Mouse (Mus musculus) MEL (cell line): ENCODE measurements around the gene Ppp1r14c. TPM values are rescaled to one million over a fixed set of nuclear protein-coding genes. Genes with fewer than 3 reads are reported as not detected.

Experiments
- DNase-seq: peaks from one replicate; pipeline ENCODE4 v3.0.0; 2011; ENCODE audit warnings: low read depth, low spot score
- H3K27ac ChIP-seq: 2 replicates; pipeline ENCODE4 v1.5.1; 2012; ENCODE audit warnings: low read depth, mild to moderate bottlenecking, control low read depth, low read length, moderate library complexity; ENCODE audit not compliant: control insufficient read depth
- H3K27me3 ChIP-seq, 2 experiments: fragments of 150-350 bp in 1 of 2; sonication (generic) in 1 of 2; 2 replicates each; pipeline ENCODE4 v1.6.1; 2012; ENCODE audit warnings: low read length in 2 of 2, mild to moderate bottlenecking in 2 of 2, improper control_type of control experiment in 1 of 2, moderate library complexity in 1 of 2; ENCODE audit not compliant: insufficient read depth in 2 of 2, control insufficient read depth in 1 of 2
- H3K36me3 ChIP-seq, 2 experiments: 2 replicates each; pipeline ENCODE4 v1.6.1; 2012 to 2014; ENCODE audit warnings: low read length in 2 of 2, improper control_type of control experiment in 1 of 2, inconsistent platforms in 1 of 2, mild to moderate bottlenecking in 1 of 2; ENCODE audit not compliant: insufficient read depth in 2 of 2, control insufficient read depth in 1 of 2
- H3K4me1 ChIP-seq, 2 experiments: fragments of 150-350 bp in 1 of 2; sonication (generic) in 1 of 2; 2 replicates each; pipeline ENCODE4 v1.6.1; 2012; ENCODE audit warnings: low read length in 2 of 2, improper control_type of control experiment in 1 of 2, mild to moderate bottlenecking in 1 of 2; ENCODE audit not compliant: insufficient read depth in 2 of 2, control insufficient read depth in 1 of 2
- H3K4me3 ChIP-seq, 2 experiments: fragments of 150-350 bp in 1 of 2; sonication (generic) in 1 of 2; 2 replicates each; pipeline ENCODE4 v1.5.1; 2012; ENCODE audit warnings: low read depth in 2 of 2, low read length in 2 of 2, mild to moderate bottlenecking in 2 of 2, moderate library complexity in 2 of 2, control low read depth in 1 of 2, improper control_type of control experiment in 1 of 2; ENCODE audit not compliant: control insufficient read depth in 1 of 2, insufficient read depth in 1 of 2
- H3K79me2 ChIP-seq: 2 replicates; pipeline ENCODE4 v1.6.1; 2012; ENCODE audit warnings: mild to moderate bottlenecking, low read length, moderate library complexity; ENCODE audit not compliant: control insufficient read depth, poor library complexity, insufficient read depth
- H3K9ac ChIP-seq: 2 replicates; pipeline ENCODE4 v1.6.1; 2012; ENCODE audit warnings: low read depth, mild to moderate bottlenecking, control low read depth, low read length, moderate library complexity; ENCODE audit not compliant: control insufficient read depth, poor library complexity, severe bottlenecking
- H3K9me3 ChIP-seq: fragments of 150-350 bp; sonication (generic); replicated peaks from 2 replicates; pipeline ENCODE4 v1.6.1; 2012; ENCODE audit warnings: mild to moderate bottlenecking, low read length, improper control_type of control experiment, moderate library complexity; ENCODE audit not compliant: insufficient read depth
- BHLHE40 ChIP-seq: IDR thresholded peaks from 2 replicates; pipeline ENCODE4 v1.6.1; 2012; ENCODE audit warnings: low read depth, mild to moderate bottlenecking, inconsistent platforms, low read length, improper control_type of control experiment, borderline replicate concordance
- CHD1 ChIP-seq: IDR thresholded peaks from 2 replicates; pipeline ENCODE4 v1.6.1; 2012; ENCODE audit warnings: low read depth, mild to moderate bottlenecking, inconsistent platforms, low read length, improper control_type of control experiment
- CHD2 ChIP-seq: IDR thresholded peaks from 2 replicates; pipeline ENCODE4 v1.6.1; 2011; ENCODE audit warnings: low read length, improper control_type of control experiment
- JUND ChIP-seq: IDR thresholded peaks from 2 replicates; pipeline ENCODE4 v1.6.1; 2011; ENCODE audit warnings: low read depth, mild to moderate bottlenecking, improper control_type of control experiment, low read length
- MAFK ChIP-seq: IDR thresholded peaks from 2 replicates; pipeline ENCODE4 v1.6.1; 2011; ENCODE audit warnings: low read depth, mild to moderate bottlenecking, low read length, improper control_type of control experiment, borderline replicate concordance
- MAZ ChIP-seq: IDR thresholded peaks from 2 replicates; pipeline ENCODE4 v1.6.1; 2012; ENCODE audit warnings: low read depth, mild to moderate bottlenecking, inconsistent platforms, low read length, improper control_type of control experiment
- MXI1 ChIP-seq: IDR thresholded peaks from 2 replicates; pipeline ENCODE4 v1.6.1; 2011; ENCODE audit warnings: mild to moderate bottlenecking, low read depth, low read length, improper control_type of control experiment
- POLR2A ChIP-seq, 2 experiments: IDR thresholded peaks; 2 replicates each; pipeline ENCODE4 v1.6.1; 2011 to 2012; ENCODE audit warnings: low read length in 2 of 2, mild to moderate bottlenecking in 2 of 2, control low read depth in 1 of 2, improper control_type of control experiment in 1 of 2, low read depth in 1 of 2, moderate library complexity in 1 of 2; ENCODE audit not compliant: control insufficient read depth in 1 of 2, insufficient read depth in 1 of 2, poor library complexity in 1 of 2
- SIN3A ChIP-seq: IDR thresholded peaks from 2 replicates; pipeline ENCODE4 v1.6.1; 2012; ENCODE audit warnings: low read length, improper control_type of control experiment, inconsistent platforms
- TAL1 ChIP-seq: IDR thresholded peaks from 2 replicates; pipeline ENCODE4 v1.6.1; 2012; ENCODE audit warnings: mild to moderate bottlenecking, inconsistent platforms, low read length, moderate library complexity, mixed read lengths
- TBP ChIP-seq: IDR thresholded peaks from 2 replicates; pipeline ENCODE4 v1.8.0; 2011; ENCODE audit warnings: low read depth, low read length, improper control_type of control experiment
- UBTF ChIP-seq: IDR thresholded peaks from 2 replicates; pipeline ENCODE4 v1.6.1; 2012; ENCODE audit warnings: low read depth, mild to moderate bottlenecking, inconsistent platforms, low read length, improper control_type of control experiment, moderate library complexity, borderline replicate concordance; ENCODE audit not compliant: insufficient read depth
- USF1 ChIP-seq: IDR thresholded peaks from 2 replicates; pipeline ENCODE4 v1.6.1; 2014; ENCODE audit warnings: low read depth, mild to moderate bottlenecking, inconsistent platforms, low read length, improper control_type of control experiment, moderate library complexity
- USF2 ChIP-seq, 2 experiments: IDR thresholded peaks; 2 replicates each; pipeline ENCODE4 v1.6.1; 2011 to 2012; ENCODE audit warnings: improper control_type of control experiment in 2 of 2, low read length in 2 of 2, borderline replicate concordance in 1 of 2, inconsistent platforms in 1 of 2, low read depth in 1 of 2, mild to moderate bottlenecking in 1 of 2; ENCODE audit not compliant: insufficient read depth in 1 of 2
- ZC3H11A ChIP-seq: IDR thresholded peaks from 2 replicates; pipeline ENCODE4 v1.6.1; 2012; ENCODE audit warnings: low read depth, mild to moderate bottlenecking, inconsistent platforms, low read length, improper control_type of control experiment
- ZNF384 ChIP-seq: IDR thresholded peaks from 2 replicates; pipeline ENCODE4 v1.6.1; 2012; ENCODE audit warnings: low read depth, mild to moderate bottlenecking, inconsistent platforms, low read length, improper control_type of control experiment
- polyA plus RNA-seq, 2 experiments: library from polyadenylated mRNA; stranded (reverse) in 1 of 2; unstranded in 1 of 2; fragments of >175 nt in 1 of 2; fragments of >200 nt in 1 of 2; gene quantifications; 2 replicates each; pipeline versions ENCODE4 v1.2.1 to v1.2.4; 2012; ENCODE audit warnings: low replicate concordance in 2 of 2, low read depth in 1 of 2; ENCODE audit not compliant: insufficient read length in 2 of 2, insufficient read depth in 1 of 2, missing spikeins in 1 of 2
- total RNA-seq: library from RNA; depleted of rRNA; stranded (reverse); fragments of 300-350 nt; gene quantifications from 2 replicates; pipeline ENCODE4 v1.2.3, GENCODE M21; 2012; rRNA removed

Ppp1r14c gene
- not detected in 2 replicates for total RNA-seq
- not detected for polyA plus RNA-seq

- Histone ChIP-seq H3K4me1 (no peaks in the 10 kb centered on the region), H3K9ac (no peak within 1 kb of the TSS), H3K4me3 (no peak within 1 kb of the TSS), H3K27ac (no peak within 1 kb of the TSS), H3K9me3 (no peaks in the 10 kb centered on the region), H3K79me2 (no peaks in the 10 kb centered on the region), H3K36me3 (no peaks in the 10 kb centered on the region), H3K27me3 (no peaks in the 10 kb centered on the region)
- no peak for DNase-seq
- TF ChIP-seq MAZ (no peak), TBP (no peak), JUND (no peak), CHD1 (no peak), MAFK (no peak)
Observed at GRCm38 (mm10) chr10:3366036-3366869, at the start of gene Ppp1r14c. Gene Ppp1r14c (plus strand): TSS chr10:3366057.

GRCm38 (mm10) chr10:3321406-3321805 lies 44.5 kb upstream of the Ppp1r14c start:
- Histone ChIP-seq H3K36me3 (no peaks in the 10 kb centered on the region), H3K4me3 (no peak overlapping the region), H3K27me3 (no peaks in the 10 kb centered on the region), H3K79me2 (no peaks in the 10 kb centered on the region), H3K27ac (no peak overlapping the region), H3K9ac (no peak overlapping the region), H3K9me3 (no peaks in the 10 kb centered on the region), H3K4me1 (no peaks in the 10 kb centered on the region)
- TF ChIP-seq TAL1 (no peak), USF2 (IDR thresholded peaks at IDR 0.05; ENCODE audit: borderline replicate concordance in 1 of 2, insufficient read depth in 1 of 2, low read depth in 1 of 2, low read length in 2 of 2) (no peak), SIN3A (no peak), UBTF (no peak), USF1 (no peak), MXI1 (no peak), JUND (no peak), BHLHE40 (no peak), POLR2A (IDR thresholded peaks at IDR 0.05; ENCODE audit: control insufficient read depth in 1 of 2, insufficient read depth in 1 of 2, low read depth in 1 of 2, low read length in 2 of 2, poor library complexity in 1 of 2) (no peak), CHD2 (no peak), ZNF384 (no peak), ZC3H11A (no peak), MAZ (no peak), CHD1 (no peak)
- DNase-seq, result no peak
